Mouse (Mus musculus): Measurements from ENCODE around the gene C2cd3.

DNA sequence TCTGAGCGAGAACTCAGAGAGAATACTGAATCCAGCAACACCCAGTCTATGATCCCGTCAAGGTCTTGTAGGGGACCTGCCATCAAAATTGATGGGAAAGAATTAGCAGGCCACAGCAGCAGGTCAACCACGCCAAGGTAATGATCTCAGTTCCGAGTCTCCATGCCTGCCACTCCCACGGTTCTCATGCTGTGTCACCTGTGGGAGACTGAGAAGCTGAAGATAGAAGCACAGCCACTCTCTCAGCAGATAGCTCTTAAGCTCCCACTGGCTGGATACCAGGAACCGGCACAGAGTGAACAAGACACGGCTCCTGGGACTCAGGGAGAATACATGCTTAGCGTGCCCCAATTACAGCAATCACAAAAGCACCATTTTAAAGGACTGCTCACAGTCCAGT lies 18.1 kb downstream of the C2cd3 start:
- TF ChIP-seq CEBPB (IDR thresholded peaks at IDR 0.05; ENCODE audit: insufficient read depth, poor library complexity, severe bottlenecking), result no peak
- TF ChIP-seq E2F4 (IDR thresholded peaks at IDR 0.05; ENCODE audit: insufficient read depth), result no peak
- TF ChIP-seq USF1 (IDR thresholded peaks at IDR 0.05; ENCODE audit: low read depth), result no peak
- no peak for TF ChIP-seq POLR2A (IDR thresholded peaks at IDR 0.05; ENCODE audit: insufficient read length, low read depth)
- TF ChIP-seq MYOG (IDR thresholded peaks at IDR 0.05; ENCODE audit: control insufficient read depth in 1 of 3, insufficient read depth in 1 of 3, insufficient read length in 2 of 3, low read depth in 2 of 3), result no peak
